Mouse (Mus musculus) liver, embryonic 14.5 days (tissue): ENCODE measurements around the gene Hmgcs1. TPM values are rescaled to one million over a fixed set of nuclear protein-coding genes. Genes with fewer than 3 reads are reported as not detected.

ENCODE experiments used
- ATAC-seq: fragments of 200-750 bp; cut with Nextera tagmentation; 2 replicates; pipeline ENCODE4 v1.8.0; 2017; ENCODE audit warnings: moderate number of reproducible peaks, mild to moderate bottlenecking, moderate library complexity; ENCODE audit not compliant: insufficient read depth
- DNase-seq, 3 experiments: peaks; one replicate each; pipeline ENCODE4 v3.0.0-alpha.2; 2012 to 2013; ENCODE audit warnings: low read depth in 3 of 3, low spot score in 3 of 3
- H3K27ac ChIP-seq: fragments of 300-500 bp; sonication (generic); 2 replicates; pipeline ENCODE4 v1.5.1; 2014; ENCODE audit warnings: moderate library complexity, mild to moderate bottlenecking, control low read depth, inconsistent platforms
- H3K27me3 ChIP-seq: fragments of 300-500 bp; sonication (generic); 2 replicates; pipeline ENCODE4 v1.6.1; 2014; ENCODE audit warnings: mild to moderate bottlenecking, low read length, moderate library complexity; ENCODE audit not compliant: control insufficient read depth, insufficient read depth
- H3K36me3 ChIP-seq: fragments of 300-500 bp; sonication (generic); replicated peaks from 2 replicates; pipeline ENCODE4 v1.6.1; 2014; ENCODE audit warnings: low read depth; ENCODE audit not compliant: control insufficient read depth, insufficient read depth
- H3K4me1 ChIP-seq, 2 experiments: fragments of 200-500 bp in 1 of 2; fragments of 300-500 bp in 1 of 2; sonication (generic) in 1 of 2; replicated peaks; 2 replicates each; pipeline ENCODE4 v1.6.1; 2012 to 2014; ENCODE audit warnings: antibody characterized with exemption in 1 of 2, inconsistent platforms in 1 of 2, low read length in 1 of 2; ENCODE audit not compliant: control insufficient read depth in 2 of 2, insufficient read depth in 2 of 2
- H3K4me2 ChIP-seq: fragments of 300-500 bp; sonication (generic); 2 replicates; pipeline ENCODE4 v1.6.1; 2014; ENCODE audit warnings: low read depth, mild to moderate bottlenecking, control low read depth, moderate library complexity
- H3K4me3 ChIP-seq, 2 experiments: fragments of 200-500 bp in 1 of 2; fragments of 300-500 bp in 1 of 2; sonication (generic) in 1 of 2; 2 replicates each; pipeline ENCODE4 v1.5.1; 2012 to 2014; ENCODE audit warnings: low read depth in 2 of 2, low read length in 2 of 2, mild to moderate bottlenecking in 2 of 2, control low read depth in 1 of 2, inconsistent platforms in 1 of 2, moderate library complexity in 1 of 2; ENCODE audit not compliant: insufficient read depth in 1 of 2
- H3K9ac ChIP-seq: fragments of 300-500 bp; sonication (generic); replicated peaks from 2 replicates; pipeline ENCODE4 v1.6.1; 2014; ENCODE audit warnings: mild to moderate bottlenecking, control low read depth, moderate library complexity
- H3K9me3 ChIP-seq: fragments of 300-500 bp; sonication (generic); 2 replicates; pipeline ENCODE4 v1.6.1; 2016; ENCODE audit warnings: low read length, mixed read lengths; ENCODE audit not compliant: control insufficient read depth
- CTCF ChIP-seq: IDR thresholded peaks from 2 replicates; pipeline ENCODE4 v1.5.1; 2016; ENCODE audit warnings: antibody characterized with exemption, low read depth, control low read depth
- EP300 ChIP-seq: IDR thresholded peaks from 2 replicates; pipeline ENCODE4 v1.6.1; 2016; ENCODE audit warnings: antibody characterized with exemption, low read depth
- WGBS: fragments of 180-500 bp; shearing (Covaris S2); extraction: QIAGEN DNeasy Blood & Tissue Kit; methylation state at CpG from one replicate; pipeline ENCODE4 v1.1.7; 2014; ENCODE audit not compliant: insufficient replicate concordance; 5-methylcytosine and 5-hydroxymethylcytosine counted together
- polyA plus RNA-seq, 2 experiments: library from polyadenylated mRNA; depleted of rRNA in 1 of 2; stranded (reverse) in 1 of 2; unstranded in 1 of 2; fragments of >200 nt; fragmentation: Nextera tagmentation in 1 of 2; extraction: Ambion mirVana in 1 of 2; gene quantifications; 2 replicates each; pipeline versions ENCODE4 v1.2.1 to v1.2.3; 2012 to 2014

Hmgcs1 gene
- polyA plus RNA-seq, 2 experiments = 76.5 to 110 TPM

GRCm38 (mm10) chr13:119716105-119716504, 25.9 kb downstream of the Hmgcs1 start:
- no peak for TF ChIP-seq CTCF
- no peak for TF ChIP-seq EP300
- Histone ChIP-seq H3K9me3 (no peaks in the 10 kb centered on the region), H3K4me1 (no peaks in the 10 kb centered on the region), H3K4me2 (no peak overlapping the region), H3K4me3 (no peak overlapping the region), H3K36me3 (no peaks in the 10 kb centered on the region), H3K27me3 (no peaks in the 10 kb centered on the region), H3K9ac (no peak overlapping the region), H3K27ac (no peak overlapping the region)
- no peak for DNase-seq
- no peak for ATAC-seq
- 54% methylated on average over 2 of the region's 2 CpGs for WGBS

DNA sequence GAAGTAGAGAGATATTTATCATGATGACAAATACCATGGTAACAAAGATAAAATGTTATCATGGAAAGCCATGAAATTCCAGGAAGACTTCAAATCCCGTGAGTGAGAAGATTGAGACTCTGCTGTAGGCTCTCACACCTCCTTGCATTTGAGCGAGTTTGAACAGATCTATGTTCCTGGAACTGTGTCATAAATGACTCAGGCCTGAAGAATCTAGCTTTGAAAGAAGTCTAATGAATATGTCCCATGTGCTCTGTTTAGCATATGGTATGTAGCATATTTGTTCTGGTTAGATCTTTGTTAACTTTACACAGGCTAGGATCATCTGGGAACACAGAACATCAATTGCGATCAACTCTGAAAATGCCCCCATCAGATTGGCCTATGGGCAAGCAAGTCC, 32.3 kb downstream of the Hmgcs1 start:
- ATAC-seq (no peak), DNase-seq (no peak)
- Histone ChIP-seq H3K4me3 (no peak overlapping the region), H3K4me2 (no peak overlapping the region), H3K4me1 (no peaks in the 10 kb centered on the region), H3K36me3 (no peaks in the 10 kb centered on the region), H3K27ac (no peak overlapping the region), H3K27me3 (no peaks in the 10 kb centered on the region), H3K9me3 (no peaks in the 10 kb centered on the region), H3K9ac (no peak overlapping the region)
- TF ChIP-seq EP300 = no peak
- no peak for TF ChIP-seq CTCF
- 59% methylated on average over 3 of the region's 3 CpGs for WGBS

DNA sequence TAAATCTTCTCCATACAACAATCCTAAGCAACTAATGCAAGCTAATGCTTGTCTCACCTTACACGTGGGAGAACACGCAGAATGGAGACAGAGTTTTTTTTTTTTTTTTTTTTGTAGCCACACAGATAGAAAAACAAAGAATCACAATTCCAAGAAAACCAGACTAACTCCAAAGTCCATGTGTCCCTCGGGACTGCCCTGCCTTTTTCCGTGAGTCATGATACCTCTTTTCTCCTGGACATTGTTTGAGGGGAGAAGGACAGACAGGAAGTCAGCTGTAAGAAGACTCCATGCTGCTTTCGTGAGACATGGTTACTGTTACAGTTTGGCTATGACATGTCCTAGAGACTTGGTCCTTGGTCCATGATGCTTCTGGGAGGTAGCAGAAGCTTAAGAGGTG, 33.2 kb downstream of the Hmgcs1 start:
- no peak for TF ChIP-seq CTCF
- TF ChIP-seq EP300 = no peak
- Histone ChIP-seq H3K9me3 (no peaks in the 10 kb centered on the region), H3K36me3 (no peaks in the 10 kb centered on the region), H3K27ac (no peak overlapping the region), H3K9ac (no peak overlapping the region), H3K4me3 (no peak overlapping the region), H3K27me3 (no peaks in the 10 kb centered on the region), H3K4me1 (no peaks in the 10 kb centered on the region), H3K4me2 (no peak overlapping the region)
- no peak for ATAC-seq
- no peak for DNase-seq
- 56% methylated on average over 5 of the region's 5 CpGs for WGBS

DNA sequence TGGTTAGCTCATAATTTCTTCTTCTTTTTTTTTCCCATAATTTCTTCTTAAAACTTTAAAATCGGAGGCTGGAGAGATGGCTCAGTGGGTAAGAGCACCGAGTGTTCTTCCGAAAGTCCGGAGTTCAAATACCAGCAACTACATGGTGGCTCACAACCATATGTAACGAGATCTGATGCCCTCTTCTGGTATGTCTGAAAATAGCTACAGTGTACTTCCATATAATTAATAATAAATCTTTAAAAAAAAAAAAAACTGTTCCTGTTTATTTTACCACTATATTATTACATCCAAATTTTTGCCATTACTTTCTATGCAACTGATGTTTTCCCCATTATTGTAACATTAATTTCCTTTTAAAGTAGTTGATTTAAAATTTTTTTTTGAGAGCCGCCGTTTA, 34.4 kb downstream of the Hmgcs1 start:
- Histone ChIP-seq H3K9ac (no peak overlapping the region), H3K36me3 (no peaks in the 10 kb centered on the region), H3K27ac (no peak overlapping the region), H3K4me3 (no peak overlapping the region), H3K9me3 (no peaks in the 10 kb centered on the region), H3K4me1 (no peaks in the 10 kb centered on the region), H3K4me2 (no peak overlapping the region), H3K27me3 (no peaks in the 10 kb centered on the region)
- TF ChIP-seq CTCF (no peak), EP300 (no peak)
- ATAC-seq = no peak
- 67% methylated on average over 7 of the region's 7 CpGs for WGBS
- no peak for DNase-seq

DNA sequence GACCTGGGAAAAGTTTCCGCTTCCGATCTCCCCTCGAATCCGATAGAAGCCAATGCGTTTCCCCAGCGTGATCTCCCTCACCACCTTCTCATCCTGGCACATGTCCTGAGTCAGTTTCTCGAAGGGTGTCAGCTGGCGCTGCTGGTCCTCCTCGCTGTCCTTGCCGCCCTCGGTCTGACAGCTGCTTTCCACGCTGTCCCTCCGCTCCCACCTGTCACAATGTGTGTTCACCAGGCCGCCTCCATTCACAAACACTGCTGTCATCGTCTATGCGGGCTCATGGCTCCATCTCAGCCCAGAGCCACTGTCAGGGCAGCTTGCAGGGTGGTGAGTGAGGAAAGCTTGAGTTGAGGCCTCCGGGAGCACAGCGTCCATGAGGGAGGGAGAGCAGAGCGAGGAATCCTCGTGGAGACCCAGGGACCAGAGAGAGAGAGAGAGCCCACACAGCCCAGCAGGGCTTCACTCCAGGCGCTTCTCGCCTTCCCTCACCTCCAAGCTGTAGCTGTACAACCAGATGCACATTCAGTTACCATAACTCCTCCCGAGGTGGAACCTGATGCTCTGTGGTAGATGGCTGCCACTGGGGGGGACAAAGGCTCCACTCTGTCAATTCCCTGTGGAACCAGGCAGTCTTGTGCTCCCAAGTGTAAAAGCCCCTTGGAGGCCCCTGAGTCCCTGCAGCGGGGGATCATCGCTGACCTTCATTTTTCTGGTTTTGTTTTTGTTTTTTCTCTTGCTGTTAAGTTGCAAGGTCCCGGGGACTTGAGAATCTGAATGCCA, 37.6 kb downstream of the Hmgcs1 start:
- Histone ChIP-seq H3K9me3 (no peaks in the 10 kb centered on the region), H3K4me3 (no peak overlapping the region), H3K36me3 (no peaks in the 10 kb centered on the region), H3K4me1 (no peaks in the 10 kb centered on the region), H3K4me2 (no peak overlapping the region), H3K9ac (no peak overlapping the region), H3K27me3 (no peaks in the 10 kb centered on the region), H3K27ac (no peak overlapping the region)
- ATAC-seq (no peak), DNase-seq (no peak)
- 70% methylated on average over 26 of the region's 26 CpGs for WGBS
- no peak for TF ChIP-seq EP300
- no peak for TF ChIP-seq CTCF
